Mouse (Mus musculus) small intestine, adult 2 months (tissue): ENCODE measurements at regions not wholly inside any gene's neighbourhood (a gene's known extent, or its start where the extent isn't known, plus 50 kb on each side); places are given as distances from the start of the nearest gene placed in this dataset.

Experiments
- CTCF ChIP-seq: fragments of 200-500 bp; IDR thresholded peaks from 2 replicates; pipeline ENCODE4 v1.5.1; 2012; ENCODE audit warnings: low read depth, mild to moderate bottlenecking, control low read depth, inconsistent platforms, low read length, moderate library complexity, mixed read lengths; ENCODE audit not compliant: insufficient replicate concordance, insufficient read length; ENCODE audit errors: extremely low read depth
- POLR2A ChIP-seq: fragments of 200-500 bp; IDR thresholded peaks from 2 replicates; pipeline ENCODE4 v1.6.1; 2012; ENCODE audit warnings: low read depth, mild to moderate bottlenecking, control low read depth, inconsistent platforms, low read length, moderate library complexity

DNA sequence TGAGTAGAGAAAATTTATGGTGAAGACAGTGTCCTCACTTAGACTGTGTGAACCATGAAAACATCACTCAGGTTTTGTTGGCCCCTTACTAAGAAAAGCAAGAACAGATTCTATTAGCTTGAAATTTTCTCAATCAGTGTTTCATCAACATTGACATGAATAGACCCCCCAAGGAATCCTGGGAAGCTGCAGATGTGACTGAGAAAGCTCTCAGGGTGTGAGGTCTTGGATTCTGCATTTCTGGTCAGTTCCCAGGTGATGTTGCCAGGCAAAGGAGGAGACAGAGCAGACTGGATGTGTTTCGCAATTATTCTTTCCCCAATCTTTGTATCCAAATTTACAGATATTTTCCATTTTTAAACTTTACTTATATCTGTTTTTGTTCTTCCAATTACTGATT is 1538.1 kb upstream of the Zeb2 start:
- TF ChIP-seq CTCF (no peak), POLR2A (no peak)
